Mouse (Mus musculus): ENCODE data around the gene Stat6.

DNA sequence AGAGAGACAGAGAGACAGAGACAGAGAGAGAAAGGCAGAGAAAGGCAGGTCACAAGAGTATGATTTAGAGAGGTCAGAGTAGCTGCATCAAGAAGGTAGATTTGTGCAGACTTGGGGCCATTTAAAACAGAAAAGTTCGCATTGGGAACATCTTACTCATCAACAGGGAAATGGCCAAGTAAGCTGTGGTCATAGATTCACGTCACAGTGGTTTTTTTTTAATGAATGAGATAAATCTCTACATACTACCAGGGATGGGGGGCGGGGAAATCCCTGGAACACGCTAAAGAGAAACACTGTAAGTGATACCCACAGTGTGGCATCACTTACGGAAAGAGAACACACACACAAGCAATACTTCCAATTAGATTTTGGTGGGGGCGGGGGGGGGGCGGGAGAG lies 35.7 kb upstream of the Stat6 start:
- TF ChIP-seq CTCF (IDR thresholded peaks at IDR 0.05; ENCODE audit: low read depth) (no peak), EP300 (IDR thresholded peaks at IDR 0.05; ENCODE audit: low read depth) (no peak)

Data from liver, postnatal 0 days (tissue).